Mouse (Mus musculus) olfactory bulb, adult 2 months (tissue): ENCODE results near the gene Myod1. TPM values are rescaled to one million over a fixed set of nuclear protein-coding genes. Genes with fewer than 3 reads are reported as not detected.
A peak's percentile ranks its signal among the peaks of the same experiment; 100 is the strongest.

Source experiments
- H3K27ac ChIP-seq: fragments of 200-500 bp; 2 replicates; pipeline ENCODE4 v1.5.1; 2012; ENCODE audit warnings: low read depth, low read length; ENCODE audit not compliant: insufficient read depth
- H3K4me1 ChIP-seq: fragments of 200-500 bp; 2 replicates; pipeline ENCODE4 v1.6.1; 2012; ENCODE audit warnings: low read length; ENCODE audit not compliant: control insufficient read depth, insufficient read depth
- H3K4me3 ChIP-seq: fragments of 200-500 bp; 2 replicates; pipeline ENCODE4 v1.5.1; 2012; ENCODE audit warnings: mild to moderate bottlenecking, low read depth, low read length, moderate library complexity; ENCODE audit not compliant: insufficient read depth
- CTCF ChIP-seq: fragments of 200-500 bp; IDR thresholded peaks from 2 replicates; pipeline ENCODE4 v1.5.1; 2012; ENCODE audit warnings: low read depth, mild to moderate bottlenecking, low read length, moderate library complexity; ENCODE audit not compliant: insufficient read depth
- POLR2A ChIP-seq: fragments of 200-500 bp; IDR thresholded peaks from 2 replicates; pipeline ENCODE4 v1.6.1; 2012; ENCODE audit warnings: mild to moderate bottlenecking, low read depth, low read length, moderate library complexity; ENCODE audit not compliant: insufficient read depth
- WGBS: fragments of 180-500 bp; shearing (Covaris S2); methylation state at CpG from one replicate; pipeline ENCODE4 v1.1.7; 2018; 5-methylcytosine and 5-hydroxymethylcytosine counted together
- polyA plus RNA-seq: library from polyadenylated mRNA; stranded (reverse); fragments of >200 nt; gene quantifications from 2 replicates; pipeline ENCODE4 v1.2.4, GENCODE M21; 2012; ENCODE audit warnings: low replicate concordance; ENCODE audit not compliant: missing spikeins, insufficient read depth, insufficient read length

Gene Myod1
- polyA plus RNA-seq, 1 experiment: not detected

GRCm38 (mm10) chr7:46387430-46387829, 11.2 kb downstream of the Myod1 start:
- Histone ChIP-seq H3K4me1 (peaks cover 5% of the 10 kb centered on the region; the same call in 1 of the 2 replicates), H3K27ac (no peak overlapping the region), H3K4me3 (no peak overlapping the region)
- WGBS: 92% methylated on average over 3 of the region's 3 CpGs
- no peak for TF ChIP-seq CTCF
- TF ChIP-seq POLR2A: no peak

GRCm38 (mm10) chr7:46389456-46390085, 13.3 kb downstream of the Myod1 start:
- Histone ChIP-seq H3K4me3 (no peak overlapping the region), H3K27ac (no peak overlapping the region), H3K4me1 (peaks cover 8% of the 10 kb centered on the region)
- TF ChIP-seq CTCF: no peak
- WGBS: 82% methylated on average over 10 of the region's 10 CpGs

- H3K27ac ChIP-seq: no peak overlapping the region
- no peak for TF ChIP-seq POLR2A
- TF ChIP-seq CTCF: no peak
- H3K4me3 ChIP-seq: no peak overlapping the region
- peaks cover 8% of the 10 kb centered on the region for H3K4me1 ChIP-seq
- WGBS: 39% methylated on average over 4 of the region's 4 CpGs
Measured at GRCm38 (mm10) chr7:46390226-46390625, 14.0 kb downstream of the Myod1 start.

DNA sequence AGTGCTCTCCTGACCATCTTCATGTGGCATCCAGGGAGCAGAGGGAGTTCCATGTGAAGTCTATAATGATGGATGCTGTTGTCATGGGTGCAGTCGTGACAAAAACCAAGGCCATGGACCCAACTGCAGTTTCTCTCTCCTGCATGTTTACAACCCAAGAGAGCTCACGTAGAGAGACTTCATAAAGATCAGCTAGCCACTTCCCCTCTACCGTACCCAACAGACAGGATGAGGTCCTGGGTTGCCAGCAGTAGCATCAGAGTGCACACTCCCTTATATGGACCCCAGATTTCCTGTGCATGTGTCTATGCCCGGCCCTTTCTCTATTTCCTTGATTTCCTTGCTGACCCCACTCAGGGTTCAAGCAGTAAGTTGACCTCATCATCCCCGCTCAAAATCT, 15.4 kb downstream of the Myod1 start:
- WGBS: 74% methylated on average over 5 of the region's 5 CpGs
- no peak for TF ChIP-seq CTCF
- TF ChIP-seq POLR2A: no peak
- Histone ChIP-seq H3K27ac (no peak overlapping the region), H3K4me1 (peaks cover 8% of the 10 kb centered on the region), H3K4me3 (no peak overlapping the region)

GRCm38 (mm10) chr7:46393116-46393515, 16.8 kb downstream of the Myod1 start:
- 0% methylated on average over 2 of the region's 2 CpGs for WGBS
- Histone ChIP-seq H3K4me1 (peaks cover 2% of the 10 kb centered on the region), H3K4me3 (no peak overlapping the region), H3K27ac (no peak overlapping the region)
- TF ChIP-seq CTCF (peak; percentile 91), POLR2A (no peak)

- 48% methylated on average over 12 of the region's 12 CpGs for WGBS
- Histone ChIP-seq H3K4me3 (no peak overlapping the region), H3K27ac (no peak overlapping the region), H3K4me1 (peaks cover 5% of the 10 kb centered on the region)
- TF ChIP-seq POLR2A (no peak), CTCF (no peak)
Measured at GRCm38 (mm10) chr7:46393718-46394511, 17.6 kb downstream of the Myod1 start.

GRCm38 (mm10) chr7:46394933-46395332, 18.7 kb downstream of the Myod1 start:
- no peak overlapping the region for H3K4me3 ChIP-seq
- H3K27ac ChIP-seq: no peak overlapping the region

GRCm38 (mm10) chr7:46395571-46395970, 19.3 kb downstream of the Myod1 start:
- H3K4me3 ChIP-seq: no peak overlapping the region
- H3K27ac ChIP-seq: no peak overlapping the region
- TF ChIP-seq POLR2A: no peak
- no peak for TF ChIP-seq CTCF
- peaks cover 16% of the 10 kb centered on the region for H3K4me1 ChIP-seq
- WGBS: 69% methylated on average over 6 of the region's 6 CpGs

More at GRCm38 (mm10) chr7:46394933-46395332, 18.7 kb downstream of the Myod1 start:
- TF ChIP-seq CTCF (no peak), POLR2A (no peak)
- peaks cover 12% of the 10 kb centered on the region for H3K4me1 ChIP-seq
- WGBS: 83% methylated on average over 4 of the region's 4 CpGs

DNA sequence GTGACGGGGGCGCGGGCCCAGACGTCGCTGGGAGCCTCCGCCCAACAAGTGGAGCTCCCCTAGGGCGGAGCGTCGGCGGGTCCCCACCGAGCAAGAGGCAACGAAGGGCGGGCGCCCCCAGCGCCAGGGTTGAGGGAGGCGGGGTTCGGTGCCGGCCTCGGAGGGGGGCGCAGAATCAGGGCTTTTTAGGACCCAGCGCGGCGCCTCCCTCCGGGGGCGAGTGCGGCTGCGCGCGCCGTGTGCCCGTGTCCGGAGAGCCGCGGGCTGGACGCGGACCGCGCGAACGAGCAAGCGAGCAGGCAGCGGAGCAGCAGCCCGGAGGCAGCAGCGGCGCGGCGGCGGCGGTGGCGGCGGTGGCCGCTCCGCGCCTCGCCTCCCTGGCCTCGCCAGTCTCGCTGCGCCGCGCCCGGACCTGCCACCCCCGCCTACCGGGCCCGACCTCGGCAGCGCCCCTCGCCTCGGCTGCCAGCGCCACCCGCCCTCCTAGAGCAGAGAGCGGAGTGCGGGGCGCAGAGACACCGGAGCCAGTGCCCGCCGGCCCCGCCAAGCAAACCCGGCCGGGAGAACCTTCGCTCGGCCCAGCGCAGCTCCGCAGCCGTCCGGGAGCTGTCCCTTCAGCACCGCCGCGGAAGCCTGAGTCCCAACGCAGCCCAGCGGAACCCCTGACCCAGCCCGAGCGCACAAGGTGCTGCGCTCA, 20.1 kb downstream of the Myod1 start, which contains the start of gene Kcnc1:
Kcnc1 (plus strand) TSS at position 267 of the 697 bp plus-strand sequence.
- H3K4me1 ChIP-seq: peaks cover 17% of the 10 kb centered on the region
- WGBS: 1% methylated on average over 77 of the region's 93 CpGs
- peak within 1 kb of the TSS; percentile 82 for H3K27ac ChIP-seq
- TF ChIP-seq POLR2A (peak; percentile 58; the same call in 1 of the 2 replicates), CTCF (no peak)
- H3K4me3 ChIP-seq: peak within 1 kb of the TSS; percentile 64
